Mouse (Mus musculus): ENCODE data around the gene Ndnf.

Gene Ndnf

GRCm38 (mm10) chr6:65759174-65759573 is 87.8 kb downstream of the Ndnf start:
- no peak for DNase-seq

- DNase-seq: no peak
Observed at GRCm38 (mm10) chr6:65760073-65760472, 88.7 kb downstream of the Ndnf start.
